Mouse (Mus musculus) layer of hippocampus, adult 6 months (tissue): ENCODE results near the gene BC017158. TPM values are rescaled to one million over a fixed set of nuclear protein-coding genes. Genes with fewer than 3 reads are reported as not detected.
A peak's percentile ranks its signal among the peaks of the same experiment; 100 is the strongest.

Source experiments
- long read RNA-seq, 2 experiments: library from polyadenylated mRNA; unstranded; transcript quantifications; one replicate each; pipeline ENCODE4 v2.0.0; 2019 to 2020
- microRNA-seq: library from miRNA; unstranded; fragments of <30 nt; microRNA quantifications from one replicate; pipeline ENCODE4 v1.2.0, GENCODE M21; 2020
- polyA plus RNA-seq: library from polyadenylated mRNA; unstranded; fragments of <200 nt; fragmentation: Nextera tagmentation; gene quantifications from 2 replicates; pipeline ENCODE4 v1.2.3, GENCODE M21; 2021

BC017158 gene
- polyA plus RNA-seq: 17.7 and 20.3 TPM in 2 replicates
- long read RNA-seq, experiment 1, partial matches to known transcripts: 4 of 8 reads
- long read RNA-seq, experiment 1, other reads (novel, unspliced or antisense): 0 of 8 reads
- long read RNA-seq, experiment 2, transcript BC017158-201 (13 exons, 2,627 nt): major isoform, 20 of 52 reads
- long read RNA-seq, experiment 2, partial matches to known transcripts: 25 of 52 reads
- long read RNA-seq, experiment 2, other reads (novel, unspliced or antisense): 7 of 52 reads

GRCm38 (mm10) chr7:128297617-128298480, at the start of gene BC017158:
Gene BC017158 (minus strand): TSS chr7:128298170.

GRCm38 (mm10) chr7:128265411-128265810, 32.6 kb downstream of the BC017158 start, which contains the start of gene Slc5a2:
Gene Slc5a2 (plus strand): TSS chr7:128265657.

GRCm38 (mm10) chr7:128246496-128247391, 51.2 kb downstream of the BC017158 start, which contains the start of gene Tgfb1i1:
Gene Tgfb1i1 (plus strand): TSS chr7:128246812.

GRCm38 (mm10) chr7:128237927-128238778, 59.8 kb downstream of the BC017158 start, which contains the start of gene 9130023H24Rik:
Gene 9130023H24Rik (minus strand): TSS chr7:128238031.

GRCm38 (mm10) chr7:128236856-128237592, 60.9 kb downstream of the BC017158 start, which contains the start of gene Armc5:
Gene Armc5 (plus strand): TSS chr7:128237342.

Small RNA genes lying within 50 kb of the gene (microRNA-seq; reads per million reads assigned to microRNA genes)
- 4.1 reads per million, percentile 15 among the genes with 10 or more reads in this experiment for gene Mir3103

Other genes with a start within 250 kb of the BC017158 start
- 3.3 and 3.4 TPM in 2 replicates for gene Itgam, start 235.5 kb downstream of the BC017158 start, polyA plus RNA-seq
- 0.04 TPM in 1 of 2 replicates, not detected in the other for gene Gm49368, start 235.5 kb downstream of the BC017158 start, polyA plus RNA-seq
- 0.14 and 0.23 TPM in 2 replicates for gene Itgax, start 168.6 kb downstream of the BC017158 start, polyA plus RNA-seq
- gene Itgad, start 143.8 kb downstream of the BC017158 start, polyA plus RNA-seq: 0.50 and 0.52 TPM in 2 replicates
- gene Cox6a2, start 91.8 kb downstream of the BC017158 start, polyA plus RNA-seq: 31.1 and 37.6 TPM in 2 replicates
- 8.8 and 10.3 TPM in 2 replicates for gene Armc5, start 60.8 kb downstream of the BC017158 start, polyA plus RNA-seq
- gene 9130023H24Rik, start 60.1 kb downstream of the BC017158 start, polyA plus RNA-seq: 3.7 and 4.2 TPM in 2 replicates
- gene Tgfb1i1, start 51.4 kb downstream of the BC017158 start, polyA plus RNA-seq: 13.7 and 18.3 TPM in 2 replicates
- gene Slc5a2, start 32.5 kb downstream of the BC017158 start, polyA plus RNA-seq: not detected in 2 replicates
- 127 and 136 TPM in 2 replicates for gene Rgs10, start 120.6 kb upstream of the BC017158 start, polyA plus RNA-seq
- 8.4 and 10.4 TPM in 2 replicates for gene Tial1, start 163.5 kb upstream of the BC017158 start, polyA plus RNA-seq
- 4.7 and 5.3 TPM in 2 replicates for gene Bag3, start 225.4 kb upstream of the BC017158 start, polyA plus RNA-seq